Mouse (Mus musculus) lung, postnatal 0 days (tissue): Measurements from ENCODE around the gene Id1.

Experiments used
- CTCF ChIP-seq: IDR thresholded peaks from 2 replicates; pipeline ENCODE4 v1.5.1; 2016; ENCODE audit warnings: antibody characterized with exemption, mild to moderate bottlenecking
- EP300 ChIP-seq: IDR thresholded peaks from 2 replicates; pipeline ENCODE4 v1.6.1; 2016; ENCODE audit warnings: antibody characterized with exemption, mild to moderate bottlenecking, control low read depth

DNA sequence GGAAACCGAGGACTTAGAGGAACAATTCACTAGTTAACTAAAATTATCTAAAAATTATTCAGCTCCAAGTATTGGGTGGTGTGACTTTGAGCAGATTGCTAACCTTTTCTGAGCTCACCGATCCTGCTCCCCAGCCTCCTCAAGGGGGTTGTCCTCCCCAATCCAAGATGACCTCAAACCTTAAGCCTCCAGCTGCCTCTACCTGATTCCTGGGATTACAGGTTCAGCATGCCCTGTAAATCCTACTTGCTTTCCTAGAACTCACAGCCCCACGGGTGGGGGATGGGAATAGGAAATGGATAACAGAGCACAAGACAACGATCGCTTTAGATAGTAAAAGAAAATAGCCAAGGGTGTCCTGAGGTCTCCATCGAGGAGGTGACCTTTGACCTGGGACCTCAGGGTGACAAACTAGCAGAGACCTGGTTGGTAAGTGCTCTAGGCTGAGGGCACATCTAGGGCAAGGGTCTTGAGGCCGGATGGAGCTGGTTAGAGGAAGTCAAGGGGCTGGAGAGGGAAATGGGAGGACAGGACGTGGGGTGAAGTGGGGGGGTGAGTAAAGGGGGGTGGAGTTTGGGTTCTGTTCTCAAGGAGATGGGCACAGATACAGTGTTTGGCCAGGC is 6.9 kb upstream of the Id1 start:
- no peak for TF ChIP-seq CTCF
- TF ChIP-seq EP300: peak; percentile 59
